Mouse (Mus musculus): ENCODE data around the gene Gal3st3.

DNA sequence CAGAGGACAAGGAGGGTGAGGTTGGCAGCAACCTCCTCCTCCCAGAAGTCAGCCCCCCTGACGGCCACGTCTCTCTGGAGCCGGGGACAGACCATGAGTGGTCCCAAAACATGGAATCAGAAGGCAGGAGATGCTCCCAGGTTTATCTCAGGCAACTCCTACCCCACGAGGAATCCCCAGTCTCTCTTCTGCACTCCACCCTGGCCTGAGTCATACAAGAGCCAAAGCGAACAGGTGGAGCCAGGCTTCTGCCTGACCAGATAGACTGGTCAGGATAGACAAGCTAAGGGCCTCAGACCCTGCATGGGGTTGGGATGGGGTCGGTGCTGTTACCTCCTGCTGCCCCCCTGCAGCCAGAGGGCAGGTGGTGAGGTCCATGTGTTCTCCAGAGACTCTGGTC lies 49.9 kb downstream of the Gal3st3 start:
- TF ChIP-seq GATA1 (IDR thresholded peaks at IDR 0.05; ENCODE audit: low read length) = no peak
- no peak for TF ChIP-seq TAL1 (IDR thresholded peaks at IDR 0.05; ENCODE audit: low read length)
